13 mouse cellular contexts compared by ENCODE assay signal in genomic region chr5:93151985-93152384, GRCm38 (mm10). TPM values are rescaled to one million over a fixed set of nuclear protein-coding genes. Genes with fewer than 3 reads are reported as not detected.
DNase-seq lines count a peak whose midpoint lies in the region; ATAC-seq and TF ChIP-seq lines count a peak whose summit lies in the region.
"Had no signal": no experiment of that assay in that cellular context is flagged by ENCODE, and none has a peak within 500 bp of the region (broad histone marks: within the 10 kb centered on the region; RNA-seq: fewer than 3 reads in every experiment).

No protein-coding gene starts in this region.

- H3K27me3 ChIP-seq in forebrain, embryonic 14.5 days (replicated peaks; ENCODE audit: control insufficient read depth, insufficient read depth, low read length) = no peaks in the 10 kb centered on the region
- no peaks in the 10 kb centered on the region for H3K27me3 ChIP-seq in forebrain, embryonic 13.5 days
- H3K27me3 ChIP-seq in lung, embryonic 16.5 days (ENCODE audit: control insufficient read depth, insufficient read depth, low read depth, low read length) = no peaks in the 10 kb centered on the region
- H3K27me3 ChIP-seq: heart, embryonic 12.5 days; neural tube, embryonic 12.5 days had no signal

- H3K4me1 ChIP-seq in forebrain, embryonic 14.5 days (ENCODE audit: control insufficient read depth, insufficient read depth, low read length) = no peaks in the 10 kb centered on the region; the same call in 1 of the 2 replicates
- peaks cover 18% of the 10 kb centered on the region for H3K4me1 ChIP-seq in forebrain, embryonic 13.5 days
- H3K4me1 ChIP-seq in lung, embryonic 16.5 days (replicated peaks; ENCODE audit: control insufficient read depth, insufficient read depth, low read length) = peaks cover 26% of the 10 kb centered on the region
- H3K4me1 ChIP-seq in embryonic fibroblast, embryonic 13.5 days (ENCODE audit: control insufficient read depth, insufficient read depth, low read length) = peaks cover 19% of the 10 kb centered on the region

- no peak for TF ChIP-seq POLR2A in embryonic fibroblast, embryonic 13.5 days (IDR thresholded peaks at IDR 0.05; ENCODE audit: low read depth, low read length)

- no peak overlapping the region for H3K27ac ChIP-seq in forebrain, embryonic 14.5 days (ENCODE audit: low read depth, low read length)
- H3K27ac ChIP-seq in forebrain, embryonic 13.5 days = no peak overlapping the region
- peak overlapping the region; percentile 23; the same call in 1 of the 2 replicates for H3K27ac ChIP-seq in lung, embryonic 16.5 days (ENCODE audit: low read length)
- peak overlapping the region; percentile 55 for H3K27ac ChIP-seq in embryonic fibroblast, embryonic 13.5 days (ENCODE audit: insufficient read depth, low read length)
- H3K27ac ChIP-seq: neural tube, embryonic 12.5 days had no signal

- peak; percentile 5; the same call in 1 of the 2 replicates for ATAC-seq in forebrain, embryonic 14.5 days
- no peak for ATAC-seq in forebrain, embryonic 13.5 days
- 0 out of 2 replicates have a peak, but pooled peaks have one; percentile 3 for ATAC-seq in lung, embryonic 16.5 days (ENCODE audit: low read depth)

- DNase-seq in forebrain, embryonic 14.5 days (ENCODE audit: low spot score) = no peak
- DNase-seq in lung, postnatal 25 days (ENCODE audit: low spot score) = no peak
- DNase-seq in natural killer cell, adult 2 months (ENCODE audit: low spot score in 2 of 2) = peak; percentile 39 to 49
- DNase-seq in urinary bladder, postnatal 36 days (ENCODE audit: low spot score in 2 of 2) = no peak
- DNase-seq in layer of hippocampus, adult 9-10 months (ENCODE audit: low spot score) = no peak
- DNase-seq: cerebellum, adult 11 months; lung, embryonic 14.5 days had no signal

- no peak for TF ChIP-seq CTCF in embryonic fibroblast, embryonic 13.5 days (IDR thresholded peaks at IDR 0.05; ENCODE audit: borderline replicate concordance, insufficient read depth, low read length)

- 64% methylated on average over 6 of the region's 6 CpGs for WGBS in forebrain, embryonic 14.5 days
- 75% methylated on average over 6 of the region's 6 CpGs for WGBS in forebrain, embryonic 13.5 days
- WGBS in lung, embryonic 16.5 days = 39% methylated on average over 6 of the region's 6 CpGs

- H3K36me3 ChIP-seq in forebrain, embryonic 14.5 days (ENCODE audit: control insufficient read depth, insufficient read depth, low read length) = peaks cover 48% of the 10 kb centered on the region
- H3K36me3 ChIP-seq in forebrain, embryonic 13.5 days (ENCODE audit: poor library complexity, severe bottlenecking) = peaks cover 60% of the 10 kb centered on the region
- H3K36me3 ChIP-seq in lung, embryonic 16.5 days (ENCODE audit: control insufficient read depth, insufficient read depth, low read length) = peaks cover 3% of the 10 kb centered on the region; the same call in 1 of the 2 replicates

- H3K9me3 ChIP-seq in forebrain, embryonic 14.5 days (replicated peaks; ENCODE audit: control insufficient read depth, low read length) = no peaks in the 10 kb centered on the region
- no peaks in the 10 kb centered on the region for H3K9me3 ChIP-seq in forebrain, embryonic 13.5 days (replicated peaks)
- H3K9me3 ChIP-seq in lung, embryonic 16.5 days (ENCODE audit: control insufficient read depth, low read length) = no peaks in the 10 kb centered on the region
- H3K9me3 ChIP-seq: heart, embryonic 12.5 days; neural tube, embryonic 12.5 days had no signal

- no peak overlapping the region for H3K9ac ChIP-seq in forebrain, embryonic 14.5 days (ENCODE audit: low read length)
- no peak overlapping the region for H3K9ac ChIP-seq in forebrain, embryonic 13.5 days
- no peak overlapping the region for H3K9ac ChIP-seq in lung, embryonic 16.5 days (ENCODE audit: low read length)
- H3K9ac ChIP-seq: heart, embryonic 12.5 days; lung, embryonic 14.5 days; neural tube, embryonic 12.5 days had no signal

- H3K4me2 ChIP-seq in forebrain, embryonic 14.5 days (ENCODE audit: low read length) = no peak overlapping the region
- no peak overlapping the region for H3K4me2 ChIP-seq in forebrain, embryonic 13.5 days
- H3K4me2 ChIP-seq in lung, embryonic 16.5 days (ENCODE audit: low read depth, low read length) = no peak overlapping the region
- H3K4me2 ChIP-seq: heart, embryonic 12.5 days; lung, embryonic 14.5 days; neural tube, embryonic 12.5 days had no signal

- no peak overlapping the region for H3K4me3 ChIP-seq in forebrain, embryonic 14.5 days (ENCODE audit: low read depth, low read length)
- no peak overlapping the region for H3K4me3 ChIP-seq in forebrain, embryonic 13.5 days
- no peak overlapping the region for H3K4me3 ChIP-seq in lung, embryonic 16.5 days (ENCODE audit: low read length)
- H3K4me3 ChIP-seq in embryonic fibroblast, embryonic 13.5 days (ENCODE audit: insufficient read depth, low read length) = no peak overlapping the region
- H3K4me3 ChIP-seq: heart, embryonic 12.5 days; neural tube, embryonic 12.5 days had no signal

RNA-seq across cellular contexts. Expression of gene Ccni, which starts 54.3 kb away (rescaled TPM):
- 195 and 209 TPM in 2 replicates for polyA plus RNA-seq in forebrain, embryonic 14.5 days (2014; fragmentation: Nextera tagmentation; extraction: Ambion mirVana)
- polyA plus RNA-seq in forebrain, embryonic 13.5 days (2015; fragmentation: Nextera tagmentation; extraction: Ambion mirVana) = 161 and 183 TPM in 2 replicates
- polyA plus RNA-seq in lung, embryonic 16.5 days (2015; fragmentation: Nextera tagmentation; extraction: Ambion mirVana) = 105 and 107 TPM in 2 replicates
- polyA plus RNA-seq in embryonic fibroblast, embryonic 13.5 days (2011; ENCODE audit: insufficient read length, low read depth, missing spikeins) = 133 and 211 TPM in 2 replicates

RNA-seq across cellular contexts. Expression of gene 2010109A12Rik, which starts 54.3 kb away (rescaled TPM):
- polyA plus RNA-seq in forebrain, embryonic 14.5 days (2014; fragmentation: Nextera tagmentation; extraction: Ambion mirVana) = 2.7 and 2.8 TPM in 2 replicates
- polyA plus RNA-seq in forebrain, embryonic 13.5 days (2015; fragmentation: Nextera tagmentation; extraction: Ambion mirVana) = 2.3 and 3.0 TPM in 2 replicates
- 1.9 and 3.5 TPM in 2 replicates for polyA plus RNA-seq in lung, embryonic 16.5 days (2015; fragmentation: Nextera tagmentation; extraction: Ambion mirVana)
- not detected in 2 replicates for polyA plus RNA-seq in embryonic fibroblast, embryonic 13.5 days (2011; ENCODE audit: insufficient read length, low read depth, missing spikeins)
- polyA plus RNA-seq: large intestine, adult 2 months had no signal

RNA-seq across cellular contexts. Expression of gene Sept11, which starts 58.7 kb away (rescaled TPM):
- 149 and 167 TPM in 2 replicates for polyA plus RNA-seq in forebrain, embryonic 14.5 days (2014; fragmentation: Nextera tagmentation; extraction: Ambion mirVana)
- 201 and 207 TPM in 2 replicates for polyA plus RNA-seq in forebrain, embryonic 13.5 days (2015; fragmentation: Nextera tagmentation; extraction: Ambion mirVana)
- 142 and 157 TPM in 2 replicates for polyA plus RNA-seq in lung, embryonic 16.5 days (2015; fragmentation: Nextera tagmentation; extraction: Ambion mirVana)
- 406 and 428 TPM in 2 replicates for polyA plus RNA-seq in embryonic fibroblast, embryonic 13.5 days (2011; ENCODE audit: insufficient read length, low read depth, missing spikeins)

Comparison
In these comparisons a context has a peak if more than half of its experiments do, and no peak if none do; other contexts are left out.
1. DNase-seq: peak in natural killer cell, adult 2 months (2 of 2); none in forebrain, embryonic 14.5 days (single experiment), lung, postnatal 25 days (single experiment), urinary bladder, postnatal 36 days (0 of 2) and layer of hippocampus, adult 9-10 months (single experiment).
2. H3K27ac ChIP-seq: peak in lung, embryonic 16.5 days (single experiment) and embryonic fibroblast, embryonic 13.5 days (single experiment); none in forebrain, embryonic 14.5 days (single experiment) and forebrain, embryonic 13.5 days (single experiment).